Mouse (Mus musculus): ENCODE measurements around the gene Gm49405. TPM values are rescaled to one million over a fixed set of nuclear protein-coding genes. Genes with fewer than 3 reads are reported as not detected.

Gene Gm49405
- total RNA-seq, 1 experiment: 1.9 TPM

DNA sequence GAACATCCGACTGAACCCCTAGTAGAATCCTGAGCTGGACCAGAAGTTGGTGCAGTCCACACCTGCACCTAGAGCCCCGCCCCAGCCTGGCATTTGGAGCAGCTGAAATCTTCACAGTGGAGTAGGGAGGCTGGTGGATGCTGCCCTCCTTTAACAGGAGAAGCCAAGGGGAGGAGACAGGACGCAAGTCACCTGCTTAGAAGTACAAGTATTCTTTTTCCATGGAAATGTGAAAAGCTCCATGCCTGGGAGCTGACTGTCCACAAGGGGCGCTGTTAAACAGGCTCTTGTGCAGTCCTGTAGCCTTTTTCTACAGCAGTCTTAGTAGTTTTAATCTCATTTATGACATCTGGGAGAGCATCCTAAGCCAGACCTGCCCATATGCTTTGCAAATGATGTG lies 11.7 kb upstream of the Gm49405 start:
- in situ Hi-C loops (cut with MboI; ENCODE audit: low sequenced_read_pairs in 2 of 2, unreplicated experiment in 2 of 2): no loop called here
- Histone ChIP-seq H3K36me3 (ENCODE audit: control insufficient read depth, insufficient read depth, low read length, poor library complexity, severe bottlenecking) (no peaks in the 10 kb centered on the region), H3K9me3 (ENCODE audit: control insufficient read depth, insufficient read depth, low read depth, low read length) (no peaks in the 10 kb centered on the region), H3K4me1 (ENCODE audit: control insufficient read depth in 2 of 2, insufficient read depth in 2 of 2, low read length in 2 of 2, poor library complexity in 1 of 2) (peaks cover 0 to 25% of the 10 kb centered on the region in 2 experiments; a peak in 2 of 4 replicates), H3K4me3 (ENCODE audit: insufficient read depth in 1 of 2, low read depth in 1 of 2, low read length in 2 of 2, poor library complexity in 1 of 2, severe bottlenecking in 1 of 2) (no peak overlapping the region), H3K27ac (ENCODE audit: insufficient read depth, low read depth, low read length, poor library complexity, severe bottlenecking) (no peak overlapping the region), H3K9ac (ENCODE audit: insufficient read depth, low read depth, low read length, poor library complexity, severe bottlenecking) (no peak overlapping the region)
- no peak for TF ChIP-seq HCFC1 (IDR thresholded peaks at IDR 0.05; ENCODE audit: borderline replicate concordance, insufficient read depth, low read length)
- TF ChIP-seq MAFK (IDR thresholded peaks at IDR 0.05; ENCODE audit: insufficient read depth, low read depth, low read length): no peak
- no peak for TF ChIP-seq ZC3H11A (IDR thresholded peaks at IDR 0.05; ENCODE audit: borderline replicate concordance, low read depth, low read length)
- TF ChIP-seq CHD2 (IDR thresholded peaks at IDR 0.05; ENCODE audit: low read depth, low read length): no peak
- no peak for TF ChIP-seq ZNF384 (IDR thresholded peaks at IDR 0.05; ENCODE audit: low read depth, low read length)
- peak; percentile 37 for DNase-seq (ENCODE audit: low read depth, low spot score)

DNA sequence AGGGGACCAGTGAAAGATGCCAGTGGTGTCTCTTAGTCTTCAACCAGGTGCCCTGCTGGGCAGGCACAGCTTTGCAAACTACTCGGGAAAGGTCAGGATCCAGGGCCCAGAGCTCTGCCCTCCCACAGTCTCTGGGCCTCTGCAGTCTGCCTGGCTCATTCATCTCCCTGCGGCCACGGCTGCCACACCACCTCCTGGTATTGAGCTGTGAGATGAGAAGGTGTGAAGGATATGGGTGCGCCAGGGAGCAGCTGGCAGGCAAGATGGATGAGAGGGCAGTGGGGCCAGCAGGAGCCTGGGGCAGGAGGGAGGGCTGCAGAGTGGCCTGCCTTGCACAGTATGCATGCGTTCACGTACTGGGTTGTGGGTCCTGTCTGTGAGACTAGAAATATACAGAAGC lies 9.6 kb upstream of the Gm49405 start:
- in situ Hi-C loops (cut with MboI; ENCODE audit: low sequenced_read_pairs in 2 of 2, unreplicated experiment in 2 of 2): no loop called here
- no peaks in the 10 kb centered on the region for H3K36me3 ChIP-seq (ENCODE audit: control insufficient read depth, insufficient read depth, low read length, poor library complexity, severe bottlenecking)
- H3K9me3 ChIP-seq (ENCODE audit: control insufficient read depth, insufficient read depth, low read depth, low read length): no peaks in the 10 kb centered on the region
- TF ChIP-seq ZNF384 (IDR thresholded peaks at IDR 0.05; ENCODE audit: low read depth, low read length) (no peak), HCFC1 (IDR thresholded peaks at IDR 0.05; ENCODE audit: borderline replicate concordance, insufficient read depth, low read length) (no peak)
- peaks cover 0 to 17% of the 10 kb centered on the region in 2 experiments; a peak in 2 of 4 replicates for H3K4me1 ChIP-seq (ENCODE audit: control insufficient read depth in 2 of 2, insufficient read depth in 2 of 2, low read length in 2 of 2, poor library complexity in 1 of 2)
- no peak overlapping the region for H3K4me3 ChIP-seq (ENCODE audit: insufficient read depth in 1 of 2, low read depth in 1 of 2, low read length in 2 of 2, poor library complexity in 1 of 2, severe bottlenecking in 1 of 2)
- H3K9ac ChIP-seq (ENCODE audit: insufficient read depth, low read depth, low read length, poor library complexity, severe bottlenecking): no peak overlapping the region
- DNase-seq (ENCODE audit: low read depth, low spot score): no peak
- H3K27ac ChIP-seq (ENCODE audit: insufficient read depth, low read depth, low read length, poor library complexity, severe bottlenecking): no peak overlapping the region

DNA sequence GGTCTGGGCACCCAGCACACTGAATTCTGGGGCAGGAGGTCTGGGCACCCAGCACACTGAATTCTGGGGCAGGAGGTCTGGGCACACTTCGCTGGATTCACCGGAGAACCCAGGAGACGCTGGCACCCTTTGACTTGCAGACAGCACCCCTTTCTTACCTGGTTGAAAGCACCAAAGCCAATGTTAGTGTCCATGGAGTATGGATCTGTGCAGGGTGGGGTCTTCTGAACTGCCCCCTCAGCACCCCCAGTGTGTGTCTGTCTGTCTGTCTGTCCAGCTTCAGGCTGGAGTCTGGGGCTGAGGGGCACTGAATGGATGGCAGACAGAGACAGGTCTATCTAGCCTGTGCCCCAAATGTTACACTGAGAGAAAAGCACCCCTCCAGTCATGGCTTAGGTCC lies 8.9 kb upstream of the Gm49405 start:
- Histone ChIP-seq H3K36me3 (ENCODE audit: control insufficient read depth, insufficient read depth, low read length, poor library complexity, severe bottlenecking) (no peaks in the 10 kb centered on the region), H3K4me3 (ENCODE audit: insufficient read depth in 1 of 2, low read depth in 1 of 2, low read length in 2 of 2, poor library complexity in 1 of 2, severe bottlenecking in 1 of 2) (no peak overlapping the region), H3K4me1 (ENCODE audit: control insufficient read depth in 2 of 2, insufficient read depth in 2 of 2, low read length in 2 of 2, poor library complexity in 1 of 2) (peaks cover 0 to 11% of the 10 kb centered on the region in 2 experiments; a peak in 1 of 4 replicates), H3K9me3 (ENCODE audit: control insufficient read depth, insufficient read depth, low read depth, low read length) (no peaks in the 10 kb centered on the region), H3K27ac (ENCODE audit: insufficient read depth, low read depth, low read length, poor library complexity, severe bottlenecking) (no peak overlapping the region), H3K9ac (ENCODE audit: insufficient read depth, low read depth, low read length, poor library complexity, severe bottlenecking) (no peak overlapping the region)
- no peak for TF ChIP-seq HCFC1 (IDR thresholded peaks at IDR 0.05; ENCODE audit: borderline replicate concordance, insufficient read depth, low read length)
- no peak for TF ChIP-seq ZNF384 (IDR thresholded peaks at IDR 0.05; ENCODE audit: low read depth, low read length)
- no peak for TF ChIP-seq MAFK (IDR thresholded peaks at IDR 0.05; ENCODE audit: insufficient read depth, low read depth, low read length)
- no peak for TF ChIP-seq ZC3H11A (IDR thresholded peaks at IDR 0.05; ENCODE audit: borderline replicate concordance, low read depth, low read length)
- TF ChIP-seq CHD2 (IDR thresholded peaks at IDR 0.05; ENCODE audit: low read depth, low read length): no peak
- no peak for DNase-seq (ENCODE audit: low read depth, low spot score)
- in situ Hi-C loops (cut with MboI; ENCODE audit: low sequenced_read_pairs in 2 of 2, unreplicated experiment in 2 of 2): no loop called here

GRCm38 (mm10) chr19:3991966-3992365 lies 8.5 kb upstream of the Gm49405 start:
- no peak for DNase-seq (ENCODE audit: low read depth, low spot score)
- Histone ChIP-seq H3K4me1 (ENCODE audit: control insufficient read depth in 2 of 2, insufficient read depth in 2 of 2, low read length in 2 of 2, poor library complexity in 1 of 2) (peaks cover 0 to 9% of the 10 kb centered on the region in 2 experiments; a peak in 1 of 4 replicates), H3K36me3 (ENCODE audit: control insufficient read depth, insufficient read depth, low read length, poor library complexity, severe bottlenecking) (no peaks in the 10 kb centered on the region), H3K9ac (ENCODE audit: insufficient read depth, low read depth, low read length, poor library complexity, severe bottlenecking) (no peak overlapping the region), H3K4me3 (ENCODE audit: insufficient read depth in 1 of 2, low read depth in 1 of 2, low read length in 2 of 2, poor library complexity in 1 of 2, severe bottlenecking in 1 of 2) (no peak overlapping the region), H3K27ac (ENCODE audit: insufficient read depth, low read depth, low read length, poor library complexity, severe bottlenecking) (no peak overlapping the region), H3K9me3 (ENCODE audit: control insufficient read depth, insufficient read depth, low read depth, low read length) (no peaks in the 10 kb centered on the region)
- no peak for TF ChIP-seq HCFC1 (IDR thresholded peaks at IDR 0.05; ENCODE audit: borderline replicate concordance, insufficient read depth, low read length)
- TF ChIP-seq ZC3H11A (IDR thresholded peaks at IDR 0.05; ENCODE audit: borderline replicate concordance, low read depth, low read length): no peak
- TF ChIP-seq CHD2 (IDR thresholded peaks at IDR 0.05; ENCODE audit: low read depth, low read length): no peak
- no peak for TF ChIP-seq MAFK (IDR thresholded peaks at IDR 0.05; ENCODE audit: insufficient read depth, low read depth, low read length)
- no peak for TF ChIP-seq ZNF384 (IDR thresholded peaks at IDR 0.05; ENCODE audit: low read depth, low read length)
- in situ Hi-C loops (cut with MboI; ENCODE audit: low sequenced_read_pairs in 2 of 2, unreplicated experiment in 2 of 2): no loop called here

- Histone ChIP-seq H3K27ac (ENCODE audit: insufficient read depth, low read depth, low read length, poor library complexity, severe bottlenecking) (no peak within 1 kb of the TSS), H3K9ac (ENCODE audit: insufficient read depth, low read depth, low read length, poor library complexity, severe bottlenecking) (no peak within 1 kb of the TSS)
Observed at GRCm38 (mm10) chr19:3992416-3992815, 8.0 kb upstream of the Gm49405 start, which contains the start of gene Tbx10. Tbx10 (plus strand) TSS chr19:3992752.

More at GRCm38 (mm10) chr19:3992416-3992815, 8.0 kb upstream of the Gm49405 start, which contains the start of gene Tbx10:
- DNase-seq (ENCODE audit: low read depth, low spot score): no peak
- H3K4me1 ChIP-seq (ENCODE audit: control insufficient read depth in 2 of 2, insufficient read depth in 2 of 2, low read length in 2 of 2, poor library complexity in 1 of 2): peaks cover 0 to 9% of the 10 kb centered on the region in 2 experiments; a peak in 1 of 4 replicates
- in situ Hi-C loops (cut with MboI; ENCODE audit: low sequenced_read_pairs in 2 of 2, unreplicated experiment in 2 of 2): no loop called here
- TF ChIP-seq MAFK (IDR thresholded peaks at IDR 0.05; ENCODE audit: insufficient read depth, low read depth, low read length): no peak
- no peak for TF ChIP-seq CHD2 (IDR thresholded peaks at IDR 0.05; ENCODE audit: low read depth, low read length)
- TF ChIP-seq ZNF384 (IDR thresholded peaks at IDR 0.05; ENCODE audit: low read depth, low read length): no peak
- no peak for TF ChIP-seq ZC3H11A (IDR thresholded peaks at IDR 0.05; ENCODE audit: borderline replicate concordance, low read depth, low read length)
- TF ChIP-seq HCFC1 (IDR thresholded peaks at IDR 0.05; ENCODE audit: borderline replicate concordance, insufficient read depth, low read length): no peak
- H3K36me3 ChIP-seq (ENCODE audit: control insufficient read depth, insufficient read depth, low read length, poor library complexity, severe bottlenecking): no peaks in the 10 kb centered on the region
- no peak within 1 kb of the TSS for H3K4me3 ChIP-seq (ENCODE audit: insufficient read depth in 1 of 2, low read depth in 1 of 2, low read length in 2 of 2, poor library complexity in 1 of 2, severe bottlenecking in 1 of 2)
- no peaks in the 10 kb centered on the region for H3K9me3 ChIP-seq (ENCODE audit: control insufficient read depth, insufficient read depth, low read depth, low read length)

Data from ES-E14 (cell line).